Mouse (Mus musculus) C2C12 (cell line): ENCODE measurements around the gene Pde11a.

Experiments used
- CTCF ChIP-seq: IDR thresholded peaks from one replicate; pipeline ENCODE4 v1.5.1; 2011; ENCODE audit not compliant: control insufficient read depth, insufficient read depth, insufficient read length
- MAX ChIP-seq: IDR thresholded peaks from one replicate; pipeline ENCODE4 v1.6.1; 2011; ENCODE audit warnings: mild to moderate bottlenecking, control low read depth
- MYOG ChIP-seq: IDR thresholded peaks from one replicate; pipeline ENCODE4 v1.6.1; 2011; ENCODE audit not compliant: control insufficient read depth, insufficient read length; ENCODE audit errors: extremely low read depth

- TF ChIP-seq CTCF (no peak), MYOG (no peak), MAX (no peak)
These were observed 50.9 kb downstream of the Pde11a start for GRCm38 (mm10) chr2:76287671-76288070.
